Mouse (Mus musculus): Measurements from ENCODE around the gene Gm17584.
"Not testable (repeated sequence)": the region's sequence is repeated elsewhere in the genome, so short reads cannot be mapped to it uniquely, and the experiment has no call there.

Gm17584 gene
- long read RNA-seq, experiment 1 = 0 reads
- long read RNA-seq, experiment 2 = 0 reads

DNA sequence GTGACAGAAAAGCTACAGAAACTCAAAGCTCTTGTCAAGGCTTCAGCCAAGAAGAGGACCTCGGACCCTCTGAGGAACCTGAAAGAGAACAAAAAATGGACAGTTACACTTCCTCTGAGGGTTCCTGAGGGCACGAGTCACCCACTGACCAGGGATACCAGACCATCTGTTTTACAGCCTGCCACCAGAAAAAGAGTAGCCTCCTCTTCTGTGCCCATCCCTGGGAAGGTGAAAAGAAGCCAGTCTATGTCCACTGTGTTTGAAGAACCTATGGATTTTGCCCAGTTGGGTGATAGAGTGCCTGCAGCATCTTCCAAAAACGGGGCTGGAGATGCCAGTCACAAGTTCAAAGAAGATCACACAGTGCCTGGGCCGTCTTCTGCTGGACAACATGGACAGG lies at the start of gene Gm17584:
Gene Gm17584 (plus strand): TSS at position 301 of the 400 bp plus-strand sequence.
- intact Hi-C loops (cut with DNase I) = not testable (repeated sequence)
